Mouse (Mus musculus) neural tube, embryonic 10.5 days (tissue): ENCODE data around the gene Sec22a.

Experiments
- DNase-seq: peaks from one replicate; pipeline ENCODE4 v3.0.0-alpha.2; 2017; ENCODE audit warnings: low spot score; ENCODE audit errors: extremely low spot score

Sec22a gene

GRCm38 (mm10) chr16:35310551-35311110, 53.1 kb downstream of the Sec22a start:
- no peak for DNase-seq

GRCm38 (mm10) chr16:35309634-35310033, 54.1 kb downstream of the Sec22a start:
- no peak for DNase-seq

- DNase-seq = no peak
Measured at GRCm38 (mm10) chr16:35308486-35309143, 55.1 kb downstream of the Sec22a start.

- DNase-seq = no peak
Measured at GRCm38 (mm10) chr16:35308016-35308415, 55.7 kb downstream of the Sec22a start.

- DNase-seq = no peak
Measured at GRCm38 (mm10) chr16:35307331-35307730, 56.4 kb downstream of the Sec22a start.

GRCm38 (mm10) chr16:35306631-35307030, 57.1 kb downstream of the Sec22a start:
- no peak for DNase-seq

- DNase-seq = no peak
Measured at GRCm38 (mm10) chr16:35305226-35305625, 58.5 kb downstream of the Sec22a start.

- no peak for DNase-seq
Measured at GRCm38 (mm10) chr16:35304416-35304815, 59.3 kb downstream of the Sec22a start.

GRCm38 (mm10) chr16:35303721-35304120, 60.0 kb downstream of the Sec22a start:
- DNase-seq = no peak

- peak; percentile 45 for DNase-seq
Measured at GRCm38 (mm10) chr16:35302441-35303280, 61.1 kb downstream of the Sec22a start.

- DNase-seq = no peak
Measured at GRCm38 (mm10) chr16:35300156-35300555, 63.6 kb downstream of the Sec22a start.

- DNase-seq = no peak
Measured at GRCm38 (mm10) chr16:35297786-35298185, 65.9 kb downstream of the Sec22a start.

- DNase-seq = no peak
Measured at GRCm38 (mm10) chr16:35287244-35287643, 76.5 kb downstream of the Sec22a start.

- DNase-seq = no peak
Measured at GRCm38 (mm10) chr16:35285821-35286220, 77.9 kb downstream of the Sec22a start.

- no peak for DNase-seq
Measured at GRCm38 (mm10) chr16:35282456-35282855, 81.3 kb downstream of the Sec22a start.

- no peak for DNase-seq
Measured at GRCm38 (mm10) chr16:35278166-35278565, 85.6 kb downstream of the Sec22a start.

GRCm38 (mm10) chr16:35272417-35272816, 91.3 kb downstream of the Sec22a start:
- DNase-seq = no peak

GRCm38 (mm10) chr16:35271572-35271971, 92.1 kb downstream of the Sec22a start:
- no peak for DNase-seq

- no peak for DNase-seq
Measured at GRCm38 (mm10) chr16:35270945-35271344, 92.8 kb downstream of the Sec22a start.

GRCm38 (mm10) chr16:35270353-35270934, 93.3 kb downstream of the Sec22a start:
- peak; percentile 87 for DNase-seq
